Mouse (Mus musculus) brain, embryonic 14.5 days (tissue): Measurements from ENCODE around the gene Fam124b.

Source experiments
- CTCF ChIP-seq: fragments of 200-500 bp; IDR thresholded peaks from 2 replicates; pipeline ENCODE4 v1.5.1; 2012; ENCODE audit warnings: inconsistent platforms, mild to moderate bottlenecking, moderate library complexity, borderline replicate concordance; ENCODE audit not compliant: insufficient read depth, insufficient read length; ENCODE audit errors: extremely low read depth
- POLR2A ChIP-seq: fragments of 200-500 bp; IDR thresholded peaks from 2 replicates; pipeline ENCODE4 v1.6.1; 2012; ENCODE audit warnings: mild to moderate bottlenecking, inconsistent platforms, borderline replicate concordance; ENCODE audit not compliant: poor library complexity, insufficient read depth, insufficient read length, severe bottlenecking; ENCODE audit errors: extremely low read depth

DNA sequence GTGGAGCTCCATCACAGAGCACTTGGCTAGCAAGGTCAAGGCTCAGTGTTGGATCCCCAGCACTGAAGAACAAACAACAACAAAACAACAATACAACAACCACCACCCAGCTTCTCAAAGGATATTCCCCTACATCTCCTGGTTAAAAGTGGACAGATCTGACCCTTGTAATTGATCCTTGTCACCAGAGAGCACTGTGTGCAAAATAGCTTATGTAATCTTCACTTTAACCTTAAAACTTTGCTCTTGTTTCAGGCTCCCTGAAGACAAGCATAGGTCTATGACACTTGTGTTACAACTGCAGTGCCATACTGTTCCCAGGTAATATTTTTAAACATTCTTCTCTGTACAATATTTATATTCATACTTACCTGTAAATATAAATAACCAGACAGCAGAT, 28.9 kb upstream of the Fam124b start:
- no peak for TF ChIP-seq CTCF
- TF ChIP-seq POLR2A: no peak
